Mouse (Mus musculus) lung, embryonic 16.5 days (tissue): ENCODE data around the gene Txlnb. TPM values are rescaled to one million over a fixed set of nuclear protein-coding genes. Genes with fewer than 3 reads are reported as not detected.

ENCODE experiments used
- polyA plus RNA-seq: library from polyadenylated mRNA; unstranded; fragments of >200 nt; fragmentation: Nextera tagmentation; extraction: Ambion mirVana; gene quantifications from 2 replicates; pipeline ENCODE4 v1.2.1, GENCODE M21; 2015

Gene Txlnb
- polyA plus RNA-seq, 1 experiment from 2014 or later = 1.4 TPM

Other genes with a start within 250 kb of the Txlnb start
- gene Cited2, start 73.0 kb upstream of the Txlnb start, polyA plus RNA-seq = 31.7 and 37.8 TPM in 2 replicates
- gene Heca, start 151.8 kb downstream of the Txlnb start, polyA plus RNA-seq = 3.7 and 4.5 TPM in 2 replicates
- gene Abracl, start 227.1 kb downstream of the Txlnb start, polyA plus RNA-seq = 119 and 135 TPM in 2 replicates